Mouse (Mus musculus) liver, embryonic 14.5 days (tissue): ENCODE measurements around the gene Hsdl2.

Source experiments
- CTCF ChIP-seq: IDR thresholded peaks from 2 replicates; pipeline ENCODE4 v1.5.1; 2016; ENCODE audit warnings: antibody characterized with exemption, low read depth, control low read depth
- EP300 ChIP-seq: IDR thresholded peaks from 2 replicates; pipeline ENCODE4 v1.6.1; 2016; ENCODE audit warnings: antibody characterized with exemption, low read depth

DNA sequence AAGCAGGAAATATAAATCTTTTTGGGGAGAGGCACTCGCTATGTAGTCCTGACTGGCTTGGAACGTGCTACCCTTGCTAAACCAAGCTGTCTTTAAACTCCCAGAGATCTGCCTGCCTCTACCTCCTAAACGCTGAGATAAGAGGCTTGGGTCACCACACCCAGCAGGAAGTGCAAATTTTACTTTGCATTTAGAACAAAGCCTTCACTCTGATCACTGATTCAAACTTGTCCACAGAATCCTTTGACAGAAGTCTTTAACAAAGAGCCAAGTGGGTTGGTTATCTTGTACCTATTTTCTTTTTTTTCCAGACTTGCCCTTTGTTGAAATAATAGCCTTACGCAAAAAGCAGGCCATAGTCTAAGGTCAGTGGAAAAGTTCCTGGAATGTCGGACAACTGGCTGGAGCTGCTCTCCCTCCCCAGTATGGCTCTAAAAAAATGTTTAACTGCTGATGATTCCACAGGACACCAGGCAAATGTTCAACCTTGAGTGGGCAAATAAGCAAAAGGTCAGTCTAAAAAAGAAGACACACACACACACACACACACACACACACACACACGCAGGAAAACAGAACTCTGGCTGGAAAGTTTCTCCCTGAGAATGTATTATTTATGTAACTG is 23.2 kb upstream of the Hsdl2 start:
- TF ChIP-seq CTCF (no peak), EP300 (no peak)
